ENCODE assay signal across 8 mouse cellular contexts in the genomic region with DNA sequence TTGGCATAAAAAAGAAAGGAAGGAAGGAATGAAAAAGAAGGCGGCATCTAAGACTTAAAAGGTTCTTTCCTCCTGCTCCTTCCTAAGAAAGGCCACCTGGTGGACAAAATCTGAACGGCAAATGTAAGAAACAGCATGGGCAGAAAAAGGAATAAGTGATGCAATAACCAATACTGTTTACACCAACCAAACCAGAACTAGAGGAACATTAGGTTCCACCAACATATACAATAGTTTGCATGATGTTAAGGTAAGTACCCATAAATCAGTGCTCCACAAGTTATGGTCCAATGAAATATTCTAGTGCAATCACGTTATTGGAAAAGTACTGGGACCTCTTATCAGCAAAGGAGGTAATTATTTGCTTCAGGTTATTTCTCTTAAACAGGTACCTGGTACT. TPM values are rescaled to one million over a fixed set of nuclear protein-coding genes. Genes with fewer than 3 reads are reported as not detected.
DNase-seq lines count a peak whose midpoint lies in the region.

No protein-coding gene starts in this region.

- peak; percentile 79 for DNase-seq in gastrocnemius, adult 18-20 months (ENCODE audit: low spot score)
- no peak for DNase-seq in gastrocnemius, postnatal 25 days
- peak; percentile 44 for DNase-seq in ovary, postnatal 14 days (ENCODE audit: low spot score)
- no peak for DNase-seq in ovary, postnatal 36 days (ENCODE audit: low spot score)
- peak; percentile 76 for DNase-seq in c-Kit-positive CD71-positive TER-119-negative erythroid progenitor cells, embryonic 14.5 days (ENCODE audit: low read depth)
- peak; percentile 71 for DNase-seq in heart, postnatal 4 days
- DNase-seq in lung, postnatal 36 days = peak; percentile 86
- peak; percentile 61 for DNase-seq in thymus, postnatal 25 days

RNA-seq across cellular contexts. Expression of a gene that starts 55.7 kb away (rescaled TPM):
- 100 to 1,000 TPM; 239 to 501 TPM for total RNA-seq in gastrocnemius, adult 18-20 months (2021)
- 100 to 1,000 TPM; 165 to 246 TPM for total RNA-seq in gastrocnemius, postnatal 25 days (2021)
- 100 to 1,000 TPM; 101 to 105 TPM for total RNA-seq in heart, postnatal 4 days (2021)

Comparison
In these comparisons a context has a peak if more than half of its experiments do, and no peak if none do; other contexts are left out.
1. DNase-seq: peak in gastrocnemius, adult 18-20 months (single experiment), ovary, postnatal 14 days (single experiment), c-Kit-positive CD71-positive TER-119-negative erythroid progenitor cells, embryonic 14.5 days (single experiment), heart, postnatal 4 days (single experiment), lung, postnatal 36 days (single experiment) and thymus, postnatal 25 days (single experiment); none in gastrocnemius, postnatal 25 days (single experiment) and ovary, postnatal 36 days (single experiment).